Mouse (Mus musculus): ENCODE measurements around the gene Rassf1. TPM values are rescaled to one million over a fixed set of nuclear protein-coding genes. Genes with fewer than 3 reads are reported as not detected.
"Not testable (repeated sequence)": the region's sequence is repeated elsewhere in the genome, so short reads cannot be mapped to it uniquely, and the experiment has no call there.

The Rassf1 gene
- polyA plus RNA-seq, 1 experiment = 50.8 TPM

DNA sequence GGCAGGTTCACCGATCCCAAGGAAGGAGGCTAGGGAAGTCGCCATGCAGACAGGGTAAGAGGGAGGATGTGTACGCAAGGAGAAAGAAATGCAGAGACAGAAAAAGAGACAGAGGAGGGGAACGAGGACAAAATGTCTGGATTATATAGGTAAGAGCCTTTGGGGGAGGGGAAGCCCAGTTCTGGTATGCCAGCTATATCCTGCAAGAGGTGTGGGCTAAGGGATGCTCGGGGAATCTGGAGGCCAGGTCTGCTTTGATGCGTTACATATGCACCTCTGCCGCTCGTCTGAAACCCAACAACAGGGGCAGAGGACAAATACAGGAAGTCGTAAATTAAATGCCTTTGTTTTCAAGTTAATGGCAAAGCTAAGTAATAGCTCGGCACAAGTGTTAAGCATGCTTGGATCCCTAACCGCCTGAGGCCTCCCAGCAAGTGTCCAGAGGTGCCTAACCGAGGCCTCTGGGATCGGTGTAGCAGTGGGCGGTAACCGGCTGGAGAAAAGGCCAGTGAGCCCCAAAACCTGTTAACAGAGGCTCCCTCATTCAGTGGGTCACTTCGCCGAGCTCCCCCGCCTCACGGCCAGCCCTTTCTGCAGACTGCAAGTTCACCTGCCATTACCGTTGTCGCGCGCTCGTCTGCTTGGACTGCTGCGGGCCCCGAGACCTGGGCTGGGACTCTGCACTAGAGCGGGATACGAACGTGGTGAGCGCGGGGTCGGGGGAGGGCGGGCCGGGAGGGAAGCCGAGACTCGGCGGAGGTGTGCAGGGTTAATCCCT is 2.4 kb downstream of the Rassf1 start:
- peak; percentile 59 for DNase-seq
- 4% methylated on average over 37 of the region's 37 CpGs for WGBS
- H3K27ac ChIP-seq (ENCODE audit: control insufficient read depth, insufficient read depth, low read length) = peak overlapping the region; percentile 75
- peaks cover 49% of the 10 kb centered on the region for H3K4me1 ChIP-seq (replicated peaks; ENCODE audit: control insufficient read depth, insufficient read depth, low read length)
- H3K36me3 ChIP-seq (ENCODE audit: control insufficient read depth, insufficient read depth, low read length) = peaks cover 17% of the 10 kb centered on the region
- no peaks in the 10 kb centered on the region for H3K27me3 ChIP-seq (ENCODE audit: control insufficient read depth, insufficient read depth, low read length)
- peak overlapping the region; percentile 71 for H3K4me3 ChIP-seq (ENCODE audit: control insufficient read depth, insufficient read depth, low read length)
- no peak for TF ChIP-seq POLR2A (IDR thresholded peaks at IDR 0.05; ENCODE audit: control insufficient read depth, extremely low read depth, insufficient read depth, low read length, poor library complexity)
- TF ChIP-seq CTCF (IDR thresholded peaks at IDR 0.05; ENCODE audit: borderline replicate concordance, control insufficient read depth, extremely low read depth, insufficient read depth, low read length, poor library complexity) = 0 out of 2 replicates have a peak, but pooled peaks have one; percentile 13

DNA sequence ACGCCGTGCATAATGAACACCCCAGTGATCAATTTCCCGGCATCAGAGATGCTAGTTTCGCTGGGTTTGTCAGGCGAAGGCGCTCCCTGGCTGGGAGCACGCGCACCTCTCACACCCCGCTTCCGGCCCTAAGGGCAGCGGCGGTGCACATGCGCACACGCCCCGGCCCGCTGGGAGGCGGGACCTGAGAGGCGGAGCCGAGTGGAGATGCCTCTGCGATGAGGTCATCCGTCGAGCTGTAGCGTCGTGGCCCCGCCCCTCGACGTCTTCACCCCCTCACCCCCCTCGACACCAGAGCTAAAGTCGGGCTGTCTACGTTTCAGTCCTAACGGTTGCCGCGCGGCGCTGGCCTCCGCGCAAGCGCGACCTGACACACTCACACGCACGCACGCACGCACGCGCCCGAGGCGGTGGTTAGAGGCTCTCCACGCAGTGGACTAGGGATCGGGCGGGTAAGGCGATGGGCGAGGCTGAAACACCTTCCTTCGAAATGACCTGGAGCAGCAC is 3.0 kb downstream of the Rassf1 start:
- H3K27me3 ChIP-seq (ENCODE audit: control insufficient read depth, insufficient read depth, low read length) = no peaks in the 10 kb centered on the region
- under 1% methylated on average over 53 of the region's 53 CpGs for WGBS
- peak overlapping the region; percentile 75 for H3K27ac ChIP-seq (ENCODE audit: control insufficient read depth, insufficient read depth, low read length)
- peaks cover 23% of the 10 kb centered on the region for H3K36me3 ChIP-seq (ENCODE audit: control insufficient read depth, insufficient read depth, low read length)
- peak overlapping the region; percentile 73 for H3K4me3 ChIP-seq (ENCODE audit: control insufficient read depth, insufficient read depth, low read length)
- TF ChIP-seq CTCF (IDR thresholded peaks at IDR 0.05; ENCODE audit: borderline replicate concordance, control insufficient read depth, extremely low read depth, insufficient read depth, low read length, poor library complexity) (peak; percentile 34; the same call in 1 of the 2 replicates), POLR2A (IDR thresholded peaks at IDR 0.05; ENCODE audit: control insufficient read depth, extremely low read depth, insufficient read depth, low read length, poor library complexity) (peak; percentile 90)
- DNase-seq = peak; percentile 94
- peaks cover 49% of the 10 kb centered on the region for H3K4me1 ChIP-seq (replicated peaks; ENCODE audit: control insufficient read depth, insufficient read depth, low read length)

DNA sequence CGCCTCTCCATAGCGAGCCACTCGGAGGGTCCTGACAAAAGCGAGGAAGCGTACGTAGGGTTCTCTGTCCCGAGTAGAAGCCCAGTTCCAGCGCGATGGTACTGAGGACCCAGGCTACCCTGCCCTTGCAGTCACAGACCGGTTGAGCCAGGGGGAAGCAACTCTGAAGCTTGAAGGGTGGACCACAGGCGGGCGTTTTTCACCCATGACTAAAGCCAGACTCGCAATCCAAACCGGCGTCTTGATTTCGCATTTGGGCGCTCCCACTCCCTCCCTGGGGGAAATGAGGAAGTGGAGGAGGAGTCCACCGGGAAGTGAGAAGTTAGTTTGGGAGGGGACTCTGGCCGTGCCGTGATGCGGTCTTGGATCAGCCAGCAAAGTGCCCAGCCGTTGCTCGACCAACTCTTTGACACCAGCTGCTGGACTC is 3.7 kb downstream of the Rassf1 start:
- Histone ChIP-seq H3K4me1 (replicated peaks; ENCODE audit: control insufficient read depth, insufficient read depth, low read length) (peaks cover 49% of the 10 kb centered on the region), H3K36me3 (ENCODE audit: control insufficient read depth, insufficient read depth, low read length) (peaks cover 28% of the 10 kb centered on the region), H3K27me3 (ENCODE audit: control insufficient read depth, insufficient read depth, low read length) (no peaks in the 10 kb centered on the region), H3K4me3 (ENCODE audit: control insufficient read depth, insufficient read depth, low read length) (peak overlapping the region; percentile 73), H3K27ac (ENCODE audit: control insufficient read depth, insufficient read depth, low read length) (peak overlapping the region; percentile 66)
- no peak for DNase-seq
- WGBS = under 1% methylated on average over 23 of the region's 23 CpGs
- TF ChIP-seq POLR2A (IDR thresholded peaks at IDR 0.05; ENCODE audit: control insufficient read depth, extremely low read depth, insufficient read depth, low read length, poor library complexity) = no peak
- no peak for TF ChIP-seq CTCF (IDR thresholded peaks at IDR 0.05; ENCODE audit: borderline replicate concordance, control insufficient read depth, extremely low read depth, insufficient read depth, low read length, poor library complexity)

DNA sequence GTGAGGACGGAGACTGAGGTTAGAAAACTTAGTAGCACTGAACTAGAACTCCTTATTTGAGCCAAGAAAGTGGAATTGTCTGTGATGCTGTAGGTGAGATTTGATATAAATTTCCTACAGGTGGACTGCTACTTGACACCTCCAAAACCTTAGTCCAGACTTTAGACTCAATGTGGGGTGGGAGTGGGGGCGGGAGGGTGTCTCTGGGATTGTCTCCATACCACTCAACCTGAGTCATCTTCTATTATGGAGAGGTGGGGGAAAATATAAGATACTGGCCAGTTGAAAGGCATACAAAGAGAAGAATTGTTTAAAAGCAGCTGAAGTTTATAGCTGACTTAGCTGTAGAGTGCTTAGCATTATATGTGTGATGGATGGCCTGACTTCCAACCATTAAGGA is 4.3 kb downstream of the Rassf1 start:
- H3K27ac ChIP-seq (ENCODE audit: control insufficient read depth, insufficient read depth, low read length) = no peak overlapping the region; the same call in 1 of the 2 replicates
- H3K36me3 ChIP-seq (ENCODE audit: control insufficient read depth, insufficient read depth, low read length) = peaks cover 31% of the 10 kb centered on the region
- WGBS = 49% methylated on average over 2 of the region's 2 CpGs
- peaks cover 42% of the 10 kb centered on the region for H3K4me1 ChIP-seq (replicated peaks; ENCODE audit: control insufficient read depth, insufficient read depth, low read length)
- H3K4me3 ChIP-seq (ENCODE audit: control insufficient read depth, insufficient read depth, low read length) = peak overlapping the region; percentile 73
- H3K27me3 ChIP-seq (ENCODE audit: control insufficient read depth, insufficient read depth, low read length) = no peaks in the 10 kb centered on the region
- TF ChIP-seq POLR2A (IDR thresholded peaks at IDR 0.05; ENCODE audit: control insufficient read depth, extremely low read depth, insufficient read depth, low read length, poor library complexity) = no peak
- no peak for TF ChIP-seq CTCF (IDR thresholded peaks at IDR 0.05; ENCODE audit: borderline replicate concordance, control insufficient read depth, extremely low read depth, insufficient read depth, low read length, poor library complexity)
- DNase-seq = no peak

DNA sequence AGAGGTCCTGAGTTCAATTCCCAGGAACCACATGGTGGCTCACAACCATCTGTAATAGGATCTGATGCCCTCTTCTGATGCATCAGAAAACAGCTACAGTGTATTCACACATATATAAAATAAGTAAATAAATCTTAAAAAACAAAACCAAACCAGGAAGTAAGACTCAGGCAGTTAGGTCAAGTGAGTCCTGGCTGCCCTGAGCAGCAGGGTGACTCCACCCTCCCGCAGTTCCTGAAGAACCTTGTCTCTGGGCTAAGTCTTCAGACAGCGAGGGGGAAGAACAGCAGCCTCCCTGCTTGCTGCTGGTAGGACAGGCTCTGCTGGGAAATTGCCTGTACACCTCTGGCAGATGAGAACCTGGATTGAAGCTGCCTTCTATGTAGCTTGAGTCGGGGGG is 5.0 kb downstream of the Rassf1 start:
- Histone ChIP-seq H3K27me3 (ENCODE audit: control insufficient read depth, insufficient read depth, low read length) (no peaks in the 10 kb centered on the region), H3K4me1 (replicated peaks; ENCODE audit: control insufficient read depth, insufficient read depth, low read length) (peaks cover 36% of the 10 kb centered on the region), H3K36me3 (ENCODE audit: control insufficient read depth, insufficient read depth, low read length) (peaks cover 37% of the 10 kb centered on the region), H3K4me3 (ENCODE audit: control insufficient read depth, insufficient read depth, low read length) (no peak overlapping the region), H3K27ac (ENCODE audit: control insufficient read depth, insufficient read depth, low read length) (no peak overlapping the region)
- no peak for DNase-seq
- no peak for TF ChIP-seq CTCF (IDR thresholded peaks at IDR 0.05; ENCODE audit: borderline replicate concordance, control insufficient read depth, extremely low read depth, insufficient read depth, low read length, poor library complexity)
- no peak for TF ChIP-seq POLR2A (IDR thresholded peaks at IDR 0.05; ENCODE audit: control insufficient read depth, extremely low read depth, insufficient read depth, low read length, poor library complexity)
- WGBS = 43% methylated on average over 3 of the region's 3 CpGs

DNA sequence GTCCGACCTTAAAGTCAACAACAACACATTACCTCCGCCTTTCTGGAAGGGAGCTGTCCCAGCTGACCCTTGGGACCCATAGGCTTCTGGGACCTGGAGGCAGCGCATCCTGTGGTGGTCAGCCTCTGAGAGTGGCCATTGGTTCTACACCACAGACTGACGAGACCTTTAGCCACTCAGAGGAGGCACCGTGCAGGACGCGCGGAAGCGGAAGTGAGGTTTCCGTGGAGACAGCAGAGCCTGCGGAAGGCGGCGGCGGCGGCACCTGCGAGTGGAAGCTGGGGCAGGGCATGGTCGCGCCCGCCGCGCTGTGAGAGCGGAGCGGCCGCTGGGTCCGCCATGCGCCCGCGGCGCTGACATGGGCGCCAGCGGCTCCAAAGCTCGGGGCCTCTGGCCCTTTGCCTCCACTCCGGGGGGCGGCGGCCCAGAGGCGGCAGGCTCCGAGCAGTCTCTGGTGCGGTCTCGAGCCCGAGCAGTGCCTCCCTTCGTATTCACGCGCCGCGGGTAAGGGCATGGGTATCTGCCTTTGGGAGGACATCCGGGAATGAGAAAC is 11.8 kb downstream of the Rassf1 start, which contains the start of gene Tusc2:
Gene Tusc2, plus strand, starts transcription at position 227 of the 553 bp plus-strand sequence.
- no peaks in the 10 kb centered on the region for H3K27me3 ChIP-seq (ENCODE audit: control insufficient read depth, insufficient read depth, low read length)
- H3K36me3 ChIP-seq (ENCODE audit: control insufficient read depth, insufficient read depth, low read length) = peaks cover 33% of the 10 kb centered on the region
- DNase-seq = peak; percentile 92
- TF ChIP-seq CTCF (IDR thresholded peaks at IDR 0.05; ENCODE audit: borderline replicate concordance, control insufficient read depth, extremely low read depth, insufficient read depth, low read length, poor library complexity) = peak; percentile 57; the same call in 1 of the 2 replicates
- TF ChIP-seq POLR2A (IDR thresholded peaks at IDR 0.05; ENCODE audit: control insufficient read depth, extremely low read depth, insufficient read depth, low read length, poor library complexity) = peak; percentile 73
- under 1% methylated on average over 46 of the region's 46 CpGs for WGBS
- H3K27ac ChIP-seq (ENCODE audit: control insufficient read depth, insufficient read depth, low read length) = peak within 1 kb of the TSS; percentile 35; the same call in 1 of the 2 replicates
- peaks cover 18% of the 10 kb centered on the region for H3K4me1 ChIP-seq (replicated peaks; ENCODE audit: control insufficient read depth, insufficient read depth, low read length)
- H3K4me3 ChIP-seq (ENCODE audit: control insufficient read depth, insufficient read depth, low read length) = peak within 1 kb of the TSS; percentile 57

DNA sequence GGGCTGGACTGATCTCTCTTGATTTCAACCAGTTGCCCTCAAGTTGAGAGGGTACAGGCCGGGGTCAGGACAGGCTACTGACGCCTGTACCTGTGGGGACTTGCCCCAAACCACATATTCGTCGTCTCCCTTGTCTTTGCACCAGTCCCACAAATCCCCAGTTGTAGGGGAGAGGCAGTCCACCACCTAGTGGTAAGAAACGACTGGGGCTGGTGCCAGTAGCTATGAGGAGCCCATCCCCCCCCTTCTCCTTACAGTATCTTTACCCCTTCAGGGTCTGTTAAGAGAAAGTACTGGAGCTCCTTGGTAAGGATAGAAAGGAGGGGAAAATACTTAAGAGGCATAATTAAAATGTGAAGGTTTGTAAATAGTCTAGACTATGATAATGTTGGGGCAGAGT is 14.2 kb downstream of the Rassf1 start:
- not testable (repeated sequence) for H3K27ac ChIP-seq (ENCODE audit: control insufficient read depth, insufficient read depth, low read length); DNase-seq; H3K27me3 ChIP-seq (ENCODE audit: control insufficient read depth, insufficient read depth, low read length); H3K4me3 ChIP-seq (ENCODE audit: control insufficient read depth, insufficient read depth, low read length)
- Histone ChIP-seq H3K4me1 (replicated peaks; ENCODE audit: control insufficient read depth, insufficient read depth, low read length) (peaks cover 34% of the 10 kb centered on the region), H3K36me3 (ENCODE audit: control insufficient read depth, insufficient read depth, low read length) (peaks cover 14% of the 10 kb centered on the region)
- WGBS = 55% methylated on average over 5 of the region's 5 CpGs

Data from thymus, adult 2 months (tissue).